Mouse (Mus musculus): ENCODE measurements around the gene Tmem56. TPM values are rescaled to one million over a fixed set of nuclear protein-coding genes. Genes with fewer than 3 reads are reported as not detected.

The Tmem56 gene
- polyA plus RNA-seq, 1 experiment from 2014 or later = 0.91 TPM

DNA sequence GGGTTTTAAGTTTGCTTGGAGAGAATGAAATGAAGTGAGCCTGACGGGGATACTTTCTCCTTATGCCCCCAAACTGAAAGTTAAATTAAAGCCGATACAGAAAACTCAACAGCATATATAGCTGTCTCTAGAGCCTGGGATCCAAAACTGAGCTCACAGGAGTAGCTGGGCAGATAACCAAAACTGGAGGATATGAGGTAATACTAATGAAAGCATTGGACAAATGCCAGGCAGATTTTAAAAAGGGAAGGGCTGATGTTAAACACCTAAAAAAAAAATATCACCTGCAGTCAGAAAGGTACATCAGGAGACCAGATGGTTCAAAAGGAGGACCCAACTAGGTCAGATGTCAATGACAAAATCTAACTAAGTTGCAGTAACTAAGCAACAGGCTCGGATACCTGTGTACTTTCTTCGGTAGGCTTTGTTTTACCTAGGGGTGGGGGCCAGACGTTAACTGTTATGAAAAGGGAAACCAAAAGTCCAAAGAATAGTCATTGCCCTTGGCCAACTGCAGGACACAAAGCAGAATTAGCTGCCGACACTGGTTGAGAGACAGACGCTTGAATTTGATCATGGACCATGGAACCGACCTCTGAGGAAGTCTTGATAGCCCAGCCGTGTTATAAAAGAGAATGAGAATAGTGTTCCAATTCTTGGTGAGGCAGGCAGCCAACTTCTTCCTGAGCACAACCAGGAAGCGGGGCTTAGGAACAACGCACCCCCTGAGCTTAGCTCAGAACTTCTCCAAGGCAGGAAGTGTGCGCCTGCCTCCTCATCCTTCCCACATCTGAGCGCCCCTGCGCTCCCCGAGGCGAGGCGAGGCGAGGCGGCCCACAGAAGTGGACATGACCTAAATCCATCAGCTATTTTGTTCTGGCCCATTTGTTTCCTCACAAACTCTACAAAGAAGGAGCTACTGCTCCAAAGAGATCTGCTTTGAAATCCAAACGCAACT lies 24.1 kb downstream of the Tmem56 start:
- no peaks in the 10 kb centered on the region for H3K9me3 ChIP-seq (ENCODE audit: control insufficient read depth, low read length)
- ATAC-seq (replicated peaks; ENCODE audit: low FRiP score, low TSS enrichment, low read depth) (no peak), DNase-seq (ENCODE audit: low spot score) (no peak)
- no peak overlapping the region for H3K9ac ChIP-seq (ENCODE audit: low read length)
- H3K27ac ChIP-seq (ENCODE audit: low read depth) = no peak overlapping the region
- no peaks in the 10 kb centered on the region for H3K4me1 ChIP-seq (replicated peaks; ENCODE audit: control insufficient read depth, insufficient read depth, low read length)
- no peak overlapping the region for H3K4me2 ChIP-seq (ENCODE audit: low read length)
- 75% methylated on average over 20 of the region's 20 CpGs for WGBS
- no peak overlapping the region for H3K4me3 ChIP-seq (ENCODE audit: low read depth, low read length)
- no peaks in the 10 kb centered on the region for H3K36me3 ChIP-seq (ENCODE audit: control insufficient read depth, insufficient read depth, low read length)
- peaks cover 39% of the 10 kb centered on the region for H3K27me3 ChIP-seq (replicated peaks; ENCODE audit: control insufficient read depth, insufficient read depth, low read length)

DNA sequence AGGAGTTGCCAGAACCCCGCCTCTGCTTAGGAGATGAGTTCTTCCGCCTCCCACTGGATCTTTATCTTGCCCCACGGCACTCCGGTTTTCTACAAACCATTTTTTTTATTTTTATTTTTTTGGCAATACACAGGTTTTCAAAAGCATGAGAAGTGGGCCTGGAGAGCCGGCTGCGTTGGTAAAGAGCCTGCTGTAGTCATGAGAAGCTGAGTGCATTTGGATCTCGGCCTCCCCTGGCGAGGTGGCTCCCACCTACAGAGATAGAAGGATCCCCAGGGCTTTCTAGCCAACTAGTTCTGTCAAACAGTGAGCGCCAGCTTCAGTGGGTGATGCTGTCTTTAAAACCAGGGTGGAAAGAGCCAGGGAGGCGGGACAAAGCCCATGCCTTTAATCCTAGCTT lies 25.5 kb downstream of the Tmem56 start:
- no peak for ATAC-seq (replicated peaks; ENCODE audit: low FRiP score, low TSS enrichment, low read depth)
- 82% methylated on average over 10 of the region's 10 CpGs for WGBS
- H3K27ac ChIP-seq (ENCODE audit: low read depth) = no peak overlapping the region

DNA sequence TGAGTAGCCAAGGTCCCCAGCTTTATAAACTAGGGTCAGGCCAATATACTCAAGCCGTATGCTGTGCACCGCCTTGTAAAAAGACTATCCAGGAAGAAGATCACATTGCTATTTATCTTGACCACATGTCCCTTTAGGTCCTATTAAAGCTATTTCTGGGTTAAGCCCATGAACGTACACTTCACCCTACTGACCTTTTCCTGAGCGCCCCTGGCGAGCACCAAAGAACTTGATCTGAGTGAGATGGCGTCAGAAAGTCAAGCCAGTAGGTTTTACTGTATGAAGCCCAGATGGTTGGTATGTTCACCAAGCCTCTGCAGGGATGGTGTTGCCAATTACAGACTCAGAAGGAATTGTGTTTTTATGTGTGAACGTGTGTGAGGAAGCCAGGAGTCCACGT lies 26.8 kb downstream of the Tmem56 start:
- H3K27ac ChIP-seq (ENCODE audit: low read depth) = no peak overlapping the region
- ATAC-seq (replicated peaks; ENCODE audit: low FRiP score, low TSS enrichment, low read depth) (no peak), DNase-seq (ENCODE audit: low spot score) (no peak)
- H3K4me2 ChIP-seq (ENCODE audit: low read length) = no peak overlapping the region
- H3K4me3 ChIP-seq (ENCODE audit: low read depth, low read length) = no peak overlapping the region
- H3K36me3 ChIP-seq (ENCODE audit: control insufficient read depth, insufficient read depth, low read length) = no peaks in the 10 kb centered on the region
- no peak overlapping the region for H3K9ac ChIP-seq (ENCODE audit: low read length)
- WGBS = 83% methylated on average over 8 of the region's 8 CpGs
- H3K9me3 ChIP-seq (ENCODE audit: control insufficient read depth, low read length) = no peaks in the 10 kb centered on the region
- H3K4me1 ChIP-seq (replicated peaks; ENCODE audit: control insufficient read depth, insufficient read depth, low read length) = 0 out of 2 replicates have a peak, but pooled peaks cover 2% of the 10 kb centered on the region
- peaks cover 14% of the 10 kb centered on the region for H3K27me3 ChIP-seq (replicated peaks; ENCODE audit: control insufficient read depth, insufficient read depth, low read length)

More for the DNA sequence above, 25.5 kb downstream of the Tmem56 start:
- H3K9ac ChIP-seq (ENCODE audit: low read length) = no peak overlapping the region
- no peaks in the 10 kb centered on the region for H3K36me3 ChIP-seq (ENCODE audit: control insufficient read depth, insufficient read depth, low read length)
- no peak for DNase-seq (ENCODE audit: low spot score)
- H3K4me2 ChIP-seq (ENCODE audit: low read length) = no peak overlapping the region
- H3K27me3 ChIP-seq (replicated peaks; ENCODE audit: control insufficient read depth, insufficient read depth, low read length) = peaks cover 27% of the 10 kb centered on the region
- no peaks in the 10 kb centered on the region for H3K9me3 ChIP-seq (ENCODE audit: control insufficient read depth, low read length)
- no peak overlapping the region for H3K4me3 ChIP-seq (ENCODE audit: low read depth, low read length)
- no peaks in the 10 kb centered on the region for H3K4me1 ChIP-seq (replicated peaks; ENCODE audit: control insufficient read depth, insufficient read depth, low read length)

DNA sequence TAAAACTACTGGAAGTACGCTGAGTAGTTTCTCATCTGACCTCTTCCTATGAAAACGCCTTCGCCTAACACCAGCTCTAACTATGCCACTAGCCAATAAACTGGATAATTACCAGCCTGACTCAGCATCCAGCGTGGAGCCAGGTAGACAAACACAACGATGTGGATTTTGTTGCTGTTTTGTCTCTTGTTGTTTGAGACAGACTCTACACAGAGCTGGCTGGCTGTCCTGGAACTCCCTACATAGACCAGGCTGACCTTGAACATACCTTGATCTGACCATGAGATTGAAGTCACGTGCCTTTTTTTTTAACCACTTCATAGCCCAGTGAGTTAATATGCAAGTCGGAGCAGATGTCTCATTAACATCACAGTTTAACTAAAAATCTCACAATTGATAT lies 27.4 kb downstream of the Tmem56 start:
- 0 out of 2 replicates have a peak, but pooled peaks cover 8% of the 10 kb centered on the region for H3K4me1 ChIP-seq (replicated peaks; ENCODE audit: control insufficient read depth, insufficient read depth, low read length)
- peaks cover 8% of the 10 kb centered on the region for H3K27me3 ChIP-seq (replicated peaks; ENCODE audit: control insufficient read depth, insufficient read depth, low read length)
- no peaks in the 10 kb centered on the region for H3K9me3 ChIP-seq (ENCODE audit: control insufficient read depth, low read length)
- DNase-seq (ENCODE audit: low spot score) = no peak
- H3K4me3 ChIP-seq (ENCODE audit: low read depth, low read length) = no peak overlapping the region
- no peak overlapping the region for H3K4me2 ChIP-seq (ENCODE audit: low read length)
- H3K9ac ChIP-seq (ENCODE audit: low read length) = no peak overlapping the region
- WGBS = 88% methylated on average over 7 of the region's 7 CpGs
- H3K27ac ChIP-seq (ENCODE audit: low read depth) = no peak overlapping the region
- no peak for ATAC-seq (replicated peaks; ENCODE audit: low FRiP score, low TSS enrichment, low read depth)
- no peaks in the 10 kb centered on the region for H3K36me3 ChIP-seq (ENCODE audit: control insufficient read depth, insufficient read depth, low read length)

DNA sequence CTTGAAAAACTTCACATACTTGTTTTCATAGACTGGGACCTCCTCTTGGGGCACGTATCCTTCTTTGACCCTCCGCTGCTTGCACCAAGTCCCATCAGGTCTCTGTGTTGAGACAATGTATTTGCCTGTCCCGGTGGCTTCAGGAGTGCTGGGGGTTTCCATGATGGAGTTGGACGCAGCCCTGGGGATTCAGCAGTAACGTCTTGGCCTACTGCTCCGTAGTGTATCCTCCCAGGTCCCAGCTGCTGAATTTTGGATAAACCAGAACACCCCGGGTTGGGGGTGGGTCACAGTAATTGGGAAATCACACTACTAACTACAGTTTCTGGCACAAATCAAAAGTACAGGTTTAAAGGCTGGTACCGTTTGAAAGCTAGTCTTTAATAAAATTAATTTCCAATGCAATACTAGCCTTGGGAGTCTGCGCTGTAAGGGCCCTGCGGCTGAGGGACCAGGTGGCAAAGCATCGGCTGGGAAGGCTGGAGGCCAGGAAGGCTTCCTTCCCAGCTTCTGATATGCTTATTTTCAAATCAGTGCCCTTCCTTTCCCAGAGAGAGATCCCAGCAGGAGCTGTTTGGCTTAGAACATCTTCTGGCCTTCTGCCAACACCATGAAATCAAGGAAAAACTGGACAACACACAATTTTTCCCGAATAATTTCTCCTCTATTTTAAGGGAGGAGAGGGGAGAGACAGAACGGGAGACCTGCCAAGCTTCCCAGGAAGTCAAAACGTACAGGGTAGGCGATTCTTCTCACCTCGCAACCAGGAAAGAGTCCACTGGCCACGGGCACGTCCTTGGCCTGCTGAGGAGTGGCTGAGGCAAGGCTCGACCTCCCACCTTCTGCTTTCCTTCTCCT lies 32.1 kb downstream of the Tmem56 start:
- no peak for ATAC-seq (replicated peaks; ENCODE audit: low FRiP score, low TSS enrichment, low read depth)
- H3K27ac ChIP-seq (ENCODE audit: low read depth) = no peak overlapping the region; the same call in 1 of the 2 replicates

DNA sequence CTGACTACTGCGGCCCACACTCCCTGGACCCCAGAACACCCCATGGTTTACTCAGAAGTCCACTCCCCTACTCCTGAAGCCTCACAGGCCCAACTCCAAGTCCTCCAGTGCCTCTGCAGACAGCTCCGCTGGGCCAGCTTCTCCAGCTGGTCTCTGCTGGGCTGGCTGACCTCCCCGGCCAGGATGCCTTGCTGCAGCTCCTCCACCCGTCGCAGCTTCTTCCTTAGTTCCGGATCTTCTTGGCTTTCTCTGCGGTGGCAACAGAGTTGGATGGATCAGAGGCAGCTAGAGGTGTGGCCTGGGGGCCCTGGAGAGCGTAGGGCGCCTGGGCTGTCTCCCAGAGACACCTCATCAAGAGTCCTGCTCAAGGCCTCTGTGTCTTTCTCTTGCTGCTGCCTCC lies 32.9 kb downstream of the Tmem56 start:
- DNase-seq (ENCODE audit: low spot score) = no peak
- Histone ChIP-seq H3K4me2 (ENCODE audit: low read length) (no peak overlapping the region), H3K27me3 (replicated peaks; ENCODE audit: control insufficient read depth, insufficient read depth, low read length) (no peaks in the 10 kb centered on the region), H3K9ac (ENCODE audit: low read length) (no peak overlapping the region), H3K4me1 (replicated peaks; ENCODE audit: control insufficient read depth, insufficient read depth, low read length) (0 out of 2 replicates have a peak, but pooled peaks cover 9% of the 10 kb centered on the region), H3K4me3 (ENCODE audit: low read depth, low read length) (no peak overlapping the region), H3K27ac (ENCODE audit: low read depth) (no peak overlapping the region), H3K9me3 (ENCODE audit: control insufficient read depth, low read length) (no peaks in the 10 kb centered on the region), H3K36me3 (ENCODE audit: control insufficient read depth, insufficient read depth, low read length) (no peaks in the 10 kb centered on the region)
- 76% methylated on average over 9 of the region's 9 CpGs for WGBS
- ATAC-seq (replicated peaks; ENCODE audit: low FRiP score, low TSS enrichment, low read depth) = no peak

More for the DNA sequence above, 32.1 kb downstream of the Tmem56 start:
- Histone ChIP-seq H3K4me2 (ENCODE audit: low read length) (no peak overlapping the region), H3K27me3 (replicated peaks; ENCODE audit: control insufficient read depth, insufficient read depth, low read length) (no peaks in the 10 kb centered on the region), H3K36me3 (ENCODE audit: control insufficient read depth, insufficient read depth, low read length) (no peaks in the 10 kb centered on the region), H3K4me1 (replicated peaks; ENCODE audit: control insufficient read depth, insufficient read depth, low read length) (0 out of 2 replicates have a peak, but pooled peaks cover 9% of the 10 kb centered on the region), H3K9ac (ENCODE audit: low read length) (no peak overlapping the region), H3K9me3 (ENCODE audit: control insufficient read depth, low read length) (no peaks in the 10 kb centered on the region), H3K4me3 (ENCODE audit: low read depth, low read length) (no peak overlapping the region)
- WGBS = 61% methylated on average over 19 of the region's 19 CpGs
- DNase-seq (ENCODE audit: low spot score) = no peak

DNA sequence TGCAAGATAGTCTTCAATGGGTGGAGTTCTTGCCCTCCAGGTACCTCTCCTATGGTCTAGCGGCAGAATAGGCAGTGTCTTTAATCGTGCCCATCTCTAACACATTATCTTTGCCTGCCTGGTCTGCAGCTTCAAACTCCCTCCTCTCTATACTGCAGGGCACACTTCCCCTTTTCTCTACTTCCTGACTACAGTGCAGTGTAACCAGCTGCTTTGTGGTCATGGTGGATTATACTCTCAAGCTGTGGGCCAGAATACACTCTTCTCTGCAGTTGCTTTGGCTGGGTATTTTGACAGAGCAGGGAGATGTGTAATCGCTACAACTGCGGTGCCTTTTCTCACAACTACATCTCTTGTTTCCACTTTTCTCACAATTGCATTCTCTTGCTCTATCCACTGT lies 40.0 kb downstream of the Tmem56 start:
- Histone ChIP-seq H3K36me3 (ENCODE audit: control insufficient read depth, insufficient read depth, low read length) (no peaks in the 10 kb centered on the region), H3K27me3 (replicated peaks; ENCODE audit: control insufficient read depth, insufficient read depth, low read length) (no peaks in the 10 kb centered on the region), H3K4me2 (ENCODE audit: low read length) (no peak overlapping the region), H3K4me1 (replicated peaks; ENCODE audit: control insufficient read depth, insufficient read depth, low read length) (no peaks in the 10 kb centered on the region), H3K4me3 (ENCODE audit: low read depth, low read length) (no peak overlapping the region), H3K27ac (ENCODE audit: low read depth) (no peak overlapping the region), H3K9ac (ENCODE audit: low read length) (no peak overlapping the region), H3K9me3 (ENCODE audit: control insufficient read depth, low read length) (no peaks in the 10 kb centered on the region)
- no peak for DNase-seq (ENCODE audit: low spot score)
- no peak for ATAC-seq (replicated peaks; ENCODE audit: low FRiP score, low TSS enrichment, low read depth)
- WGBS = 74% methylated on average over 4 of the region's 4 CpGs

DNA sequence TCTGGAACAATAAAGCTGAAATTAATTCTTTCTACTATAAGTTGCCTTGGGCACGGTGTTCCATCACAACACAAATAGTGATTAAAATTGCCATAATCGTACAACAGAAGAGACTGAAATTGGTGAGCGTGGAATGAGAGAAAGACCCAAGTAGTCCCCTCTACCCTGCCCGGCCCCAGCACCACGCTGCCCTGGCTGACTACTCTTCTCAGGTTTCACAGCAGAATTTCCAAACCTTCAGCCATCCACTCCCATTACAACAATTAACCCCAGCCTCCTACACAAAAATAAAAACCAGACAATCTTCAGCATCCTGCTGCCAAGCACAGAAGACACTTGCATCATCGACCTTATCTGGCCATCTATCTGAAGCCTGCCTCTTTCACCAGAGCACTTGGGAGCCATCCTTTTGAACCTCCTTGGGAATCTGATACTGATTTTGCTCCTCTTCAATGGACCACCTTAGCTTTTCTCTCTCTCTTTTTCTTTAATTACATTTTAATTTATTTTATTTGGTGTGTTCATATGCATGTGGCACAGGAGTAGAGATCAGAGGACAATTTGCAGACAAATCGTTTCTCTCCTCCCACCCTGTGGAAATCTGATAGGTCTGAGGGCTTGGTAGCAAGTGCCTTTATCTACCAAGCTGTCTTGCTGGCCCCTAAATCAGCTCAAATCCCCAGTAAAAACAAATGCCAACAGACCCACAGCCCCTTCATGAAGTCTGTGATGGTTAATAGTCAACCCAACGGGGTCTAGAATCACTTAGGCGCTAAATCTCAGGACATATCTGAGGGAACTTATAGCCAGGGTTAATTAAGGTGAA lies 40.6 kb downstream of the Tmem56 start:
- H3K4me3 ChIP-seq (ENCODE audit: low read depth, low read length) = no peak overlapping the region
- no peaks in the 10 kb centered on the region for H3K4me1 ChIP-seq (replicated peaks; ENCODE audit: control insufficient read depth, insufficient read depth, low read length)
- no peak for DNase-seq (ENCODE audit: low spot score)
- H3K9ac ChIP-seq (ENCODE audit: low read length) = no peak overlapping the region
- no peaks in the 10 kb centered on the region for H3K27me3 ChIP-seq (replicated peaks; ENCODE audit: control insufficient read depth, insufficient read depth, low read length)
- no peak overlapping the region for H3K27ac ChIP-seq (ENCODE audit: low read depth)
- WGBS = 50% methylated on average over 9 of the region's 9 CpGs
- no peaks in the 10 kb centered on the region for H3K36me3 ChIP-seq (ENCODE audit: control insufficient read depth, insufficient read depth, low read length)
- no peaks in the 10 kb centered on the region for H3K9me3 ChIP-seq (ENCODE audit: control insufficient read depth, low read length)
- no peak overlapping the region for H3K4me2 ChIP-seq (ENCODE audit: low read length)
- ATAC-seq (replicated peaks; ENCODE audit: low FRiP score, low TSS enrichment, low read depth) = no peak
